Mouse (Mus musculus) left cerebral cortex, postnatal 4 days (tissue): ENCODE measurements around the gene Psmg3. TPM values are rescaled to one million over a fixed set of nuclear protein-coding genes. Genes with fewer than 3 reads are reported as not detected.

ENCODE experiments used
- DNase-seq: peaks from one replicate; pipeline ENCODE4 v3.0.0-alpha.2; 2022
- intact Hi-C: fragments of 180-260 bp; cut with DNase I; formaldehyde crosslinking; loops from one replicate; pipeline ENCODE4 v1.15.1; 2025
- total RNA-seq, 2 experiments: library from RNA; stranded (reverse); gene quantifications; 2 replicates each; pipeline ENCODE4 v1.2.3; 2021

The Psmg3 gene
- 10 to 100 TPM; 26.0 to 27.4 TPM for total RNA-seq

- DNase-seq = peak; percentile 82
- intact Hi-C loops = no loop called here
Measured at GRCm38 (mm10) chr5:139826357-139827055, at the start of gene Psmg3, which contains the start of gene Gm26938. TSS of gene Psmg3 (minus strand) at chr5:139826885. TSS of gene Gm26938 (minus strand) at chr5:139826407.

DNA sequence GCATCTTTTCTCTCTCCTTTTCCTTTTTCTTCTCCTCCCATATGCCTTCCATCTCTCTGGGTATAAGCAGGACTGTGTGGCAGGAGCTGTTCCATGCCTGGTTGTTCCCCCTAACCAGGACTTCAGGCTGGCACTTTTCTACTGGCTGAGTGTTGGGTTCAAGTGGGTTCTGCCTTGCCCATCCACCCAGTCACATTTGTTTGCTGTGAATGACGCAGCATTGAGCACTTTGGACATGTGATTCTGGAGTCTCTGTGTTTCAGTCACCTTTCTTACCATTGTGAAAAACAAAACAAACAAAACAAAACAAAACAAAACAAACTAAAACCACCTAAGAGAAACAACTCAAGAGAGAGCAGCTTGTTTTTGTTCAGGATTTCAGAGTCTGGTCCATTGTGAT lies 44.8 kb upstream of the Psmg3 start:
- no peak for DNase-seq
- intact Hi-C loops = no loop called here

- DNase-seq = no peak
- intact Hi-C loops = no loop called here
Measured at GRCm38 (mm10) chr5:139870886-139871285, 44.2 kb upstream of the Psmg3 start.

DNA sequence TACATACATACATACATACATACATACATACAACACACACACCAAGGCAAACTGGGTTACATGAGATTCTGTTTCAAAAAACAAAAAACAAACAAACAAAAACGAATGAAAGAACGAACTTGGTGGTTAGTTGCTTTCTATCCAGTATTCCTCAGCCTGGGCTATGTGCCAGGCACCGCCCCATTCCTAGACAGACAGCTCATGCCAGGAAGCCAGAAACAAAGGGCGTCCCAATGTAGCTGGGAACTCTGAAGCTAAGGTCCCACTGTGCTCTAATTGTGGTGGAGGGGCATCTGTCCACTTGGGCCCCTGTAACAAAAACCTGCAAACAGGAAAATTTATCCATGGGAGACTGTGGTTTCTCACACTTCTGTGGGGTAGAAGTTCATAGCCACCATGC lies 36.1 kb upstream of the Psmg3 start:
- intact Hi-C loops = no loop called here
- DNase-seq = peak; percentile 80

DNA sequence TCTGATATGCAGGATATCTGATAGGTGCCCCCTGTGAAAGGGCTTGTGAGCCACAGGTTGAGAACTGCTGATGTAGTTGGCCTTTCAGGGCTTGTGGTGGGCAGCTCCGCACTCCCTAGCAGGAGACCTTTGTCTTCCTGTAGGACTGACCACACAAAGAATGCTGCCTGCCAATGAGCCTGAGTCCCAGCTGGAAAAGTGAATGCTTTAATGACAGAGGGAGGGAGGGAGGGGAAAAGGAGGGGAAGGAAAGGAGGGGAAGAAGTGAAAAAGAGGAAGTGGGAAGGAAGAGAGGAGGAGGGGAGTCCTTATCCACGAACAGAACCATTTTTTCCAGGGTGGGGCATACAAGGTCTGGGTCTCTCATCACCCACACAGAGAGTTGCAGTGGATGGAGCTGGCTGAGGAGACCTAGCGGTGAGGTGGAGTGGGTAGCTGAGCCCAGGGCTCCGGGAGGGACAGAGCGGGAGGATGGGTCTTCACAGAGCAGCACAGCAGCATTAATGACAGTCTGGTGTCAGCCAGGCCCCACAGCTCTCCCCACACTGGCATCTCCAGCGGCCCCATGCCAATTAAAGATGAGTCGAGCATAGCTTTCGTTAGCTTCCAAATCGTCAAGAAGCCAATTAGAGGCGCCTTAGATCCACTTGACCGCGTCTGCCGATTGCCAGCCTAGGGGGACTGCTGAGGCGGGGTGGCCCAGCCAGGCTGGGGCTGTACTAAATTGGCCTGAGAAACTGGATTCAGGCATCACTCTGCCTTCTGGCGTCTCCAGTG lies 33.8 kb upstream of the Psmg3 start:
- DNase-seq = peak; percentile 81
- intact Hi-C loops = no loop called here

- intact Hi-C loops = no loop called here
- peak; percentile 34 for DNase-seq
Measured at GRCm38 (mm10) chr5:139849626-139850320, 23.1 kb upstream of the Psmg3 start.

DNA sequence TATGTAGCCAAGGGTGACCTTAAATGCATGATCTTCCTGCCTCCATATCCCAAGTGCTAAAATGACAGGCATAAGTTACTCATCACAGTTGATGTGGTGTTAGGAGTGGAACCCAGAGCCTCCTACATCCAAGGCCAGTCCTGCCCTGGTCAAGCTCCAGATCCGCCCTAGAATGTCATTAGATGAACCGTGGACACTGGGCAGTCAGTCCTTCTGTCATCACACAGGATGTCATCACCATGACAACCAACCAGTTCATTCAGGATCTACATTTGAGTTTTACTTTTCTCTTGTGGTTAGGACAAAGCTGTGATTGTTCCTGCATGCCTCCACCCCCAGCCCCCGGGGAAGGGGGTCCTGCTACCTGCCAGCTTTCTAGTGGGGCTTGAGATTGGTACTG lies 12.5 kb upstream of the Psmg3 start:
- intact Hi-C loops = loop anchor here (5.0 to 10.0 kb wide), 3 partner anchors 453 to 576 kb away; partner anchors contain the start of genes Eif3b and Mrm2
- no peak for DNase-seq

DNA sequence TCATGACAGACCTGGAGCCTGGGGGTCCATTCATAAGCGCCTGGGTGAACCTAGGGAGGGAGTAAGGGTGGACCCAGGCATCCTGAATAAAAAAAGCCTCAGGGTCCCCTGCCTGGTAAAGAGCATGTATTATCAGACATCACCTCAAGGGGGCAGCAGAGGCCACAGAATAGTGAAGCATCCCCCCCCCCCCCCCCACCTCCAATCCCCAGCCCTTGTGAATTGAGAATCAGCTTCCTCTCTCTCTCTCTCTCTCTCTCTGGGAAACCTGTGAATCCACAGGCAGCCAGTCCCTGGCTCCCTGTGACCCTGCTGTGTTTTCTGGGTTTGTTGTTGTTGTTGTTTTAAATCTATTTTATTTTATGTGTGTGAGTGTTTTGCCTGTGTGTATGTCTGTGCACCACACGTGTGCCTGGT lies 11.8 kb upstream of the Psmg3 start:
- DNase-seq = peak; percentile 66
- intact Hi-C loops = loop anchor here (5.0 to 10.0 kb wide), 3 partner anchors 454 to 576 kb away; partner anchors contain the start of genes Eif3b and Mrm2

- intact Hi-C loops = loop anchor here (5.0 to 10.0 kb wide), 3 partner anchors 457 to 579 kb away; partner anchors contain the start of genes Eif3b and Mrm2
- no peak for DNase-seq
Measured at GRCm38 (mm10) chr5:139835706-139836105, 9.0 kb upstream of the Psmg3 start.

- intact Hi-C loops = loop anchor here (10.0 kb wide), 2 partner anchors 503 to 583 kb away; partner anchors contain the start of genes Eif3b and Mrm2
- DNase-seq = no peak
Measured at GRCm38 (mm10) chr5:139832125-139832524, 5.4 kb upstream of the Psmg3 start.

DNA sequence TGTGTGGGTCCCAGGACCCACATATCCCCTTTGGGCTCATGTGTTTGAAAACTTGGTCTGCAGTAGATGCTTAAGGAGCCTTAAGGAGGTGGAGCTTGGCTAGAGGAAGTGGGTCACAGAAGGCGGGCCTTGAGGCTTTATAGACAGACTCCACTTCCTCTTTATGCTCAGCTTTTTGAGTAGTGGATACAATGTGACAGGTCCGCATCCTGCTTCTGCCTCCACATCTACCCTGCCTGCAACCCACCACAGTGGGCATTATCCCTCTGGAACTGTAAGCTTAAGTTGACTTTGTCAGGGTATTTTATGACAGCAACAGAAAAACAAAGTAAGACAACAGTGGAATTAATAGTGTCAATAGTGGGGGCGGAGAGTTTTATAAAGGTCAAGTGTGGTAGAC lies 4.0 kb upstream of the Psmg3 start:
- DNase-seq = no peak
- intact Hi-C loops = loop anchor here (10.0 kb wide), 2 partner anchors 504 to 584 kb away; partner anchors contain the start of genes Eif3b and Mrm2

DNA sequence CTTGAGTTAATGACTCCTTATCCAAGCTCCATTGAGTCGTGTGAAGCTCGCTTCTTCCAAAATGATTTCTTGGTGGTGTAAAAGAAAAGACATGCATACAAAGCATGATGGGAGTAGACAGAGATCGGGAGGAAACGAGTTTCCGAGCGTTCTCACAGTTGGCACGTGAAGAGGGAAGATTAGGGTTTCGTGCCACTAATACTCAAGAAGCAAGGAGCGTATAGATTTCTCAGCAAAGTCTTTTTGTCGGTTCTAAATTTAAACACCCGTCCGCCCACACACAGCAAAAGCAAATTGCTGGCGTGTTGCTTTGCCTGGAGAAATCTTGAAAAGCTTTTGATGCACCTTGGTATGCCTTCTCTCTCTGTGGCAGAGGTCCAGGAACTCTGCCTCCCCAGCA lies 2.7 kb upstream of the Psmg3 start:
- intact Hi-C loops = no loop called here
- no peak for DNase-seq

GRCm38 (mm10) chr5:139827593-139827992 lies 908 bp upstream of the Psmg3 start:
- intact Hi-C loops = no loop called here

GRCm38 (mm10) chr5:139825947-139826346 lies 738 bp downstream of the Psmg3 start:
- no peak for DNase-seq
- intact Hi-C loops = no loop called here

More at GRCm38 (mm10) chr5:139827593-139827992, 908 bp upstream of the Psmg3 start:
- DNase-seq = no peak

GRCm38 (mm10) chr5:139824531-139824930 lies 2.2 kb downstream of the Psmg3 start:
- no peak for DNase-seq
- intact Hi-C loops = no loop called here

GRCm38 (mm10) chr5:139821466-139822459 lies 4.9 kb downstream of the Psmg3 start:
- intact Hi-C loops = no loop called here
- DNase-seq = no peak

GRCm38 (mm10) chr5:139819538-139820181 lies 7.0 kb downstream of the Psmg3 start, which contains the start of gene Tmem184a:
TSS of gene Tmem184a (minus strand) at chr5:139819917.
- DNase-seq = no peak
- intact Hi-C loops = no loop called here

GRCm38 (mm10) chr5:139818801-139819200 lies 7.9 kb downstream of the Psmg3 start:
- DNase-seq = no peak
- intact Hi-C loops = no loop called here

- intact Hi-C loops = no loop called here
Measured at GRCm38 (mm10) chr5:139818056-139818455, 8.6 kb downstream of the Psmg3 start.

More at GRCm38 (mm10) chr5:139818056-139818455, 8.6 kb downstream of the Psmg3 start:
- no peak for DNase-seq
